Mouse (Mus musculus) limb, embryonic 15.5 days (tissue): ENCODE measurements around the gene Osbpl3. TPM values are rescaled to one million over a fixed set of nuclear protein-coding genes. Genes with fewer than 3 reads are reported as not detected.

Experiments used
- ATAC-seq: fragments of 200-750 bp; cut with Nextera tagmentation; 2 replicates; pipeline ENCODE4 v1.8.0; 2017; ENCODE audit warnings: low read depth, moderate TSS enrichment; ENCODE audit not compliant: insufficient number of reproducible peaks, low FRiP score, low TSS enrichment
- H3K27ac ChIP-seq: fragments of 300-500 bp; sonication (generic); 2 replicates; pipeline ENCODE4 v1.5.1; 2015; ENCODE audit warnings: moderate library complexity, mild to moderate bottlenecking, inconsistent platforms
- H3K27me3 ChIP-seq: fragments of 300-500 bp; sonication (generic); 2 replicates; pipeline ENCODE4 v1.6.1; 2015; ENCODE audit warnings: inconsistent platforms
- H3K36me3 ChIP-seq: fragments of 300-500 bp; sonication (generic); 2 replicates; pipeline ENCODE4 v1.6.1; 2015; ENCODE audit warnings: inconsistent platforms
- H3K4me1 ChIP-seq: fragments of 300-500 bp; sonication (generic); 2 replicates; pipeline ENCODE4 v1.6.1; 2015; ENCODE audit warnings: inconsistent platforms
- H3K4me2 ChIP-seq: fragments of 300-500 bp; sonication (generic); 2 replicates; pipeline ENCODE4 v1.6.1; 2015; ENCODE audit warnings: mild to moderate bottlenecking, inconsistent platforms
- H3K4me3 ChIP-seq: fragments of 300-500 bp; sonication (generic); 2 replicates; pipeline ENCODE4 v1.5.1; 2015; ENCODE audit warnings: mild to moderate bottlenecking, inconsistent platforms
- H3K9ac ChIP-seq: fragments of 300-500 bp; sonication (generic); 2 replicates; pipeline ENCODE4 v1.6.1; 2015; ENCODE audit warnings: inconsistent platforms
- H3K9me3 ChIP-seq: fragments of 300-500 bp; sonication (generic); 2 replicates; pipeline ENCODE4 v1.6.1; 2016; ENCODE audit warnings: inconsistent platforms
- WGBS: fragments of 180-500 bp; shearing (Covaris S2); methylation state at CpG from one replicate; pipeline ENCODE4 v1.1.7; 2015; 5-methylcytosine and 5-hydroxymethylcytosine counted together
- polyA plus RNA-seq: library from polyadenylated mRNA; unstranded; fragments of >200 nt; fragmentation: Nextera tagmentation; extraction: Ambion mirVana; gene quantifications from 2 replicates; pipeline ENCODE4 v1.2.1, GENCODE M21; 2015

The Osbpl3 gene
- polyA plus RNA-seq, 1 experiment from 2014 or later, result 12.8 TPM

GRCm38 (mm10) chr6:50318590-50319172 lies 137.3 kb downstream of the Osbpl3 start:
- Histone ChIP-seq H3K4me3 (no peak overlapping the region), H3K4me2 (no peak overlapping the region), H3K4me1 (0 out of 2 replicates have a peak, but pooled peaks cover 4% of the 10 kb centered on the region), H3K27ac (no peak overlapping the region), H3K9me3 (no peaks in the 10 kb centered on the region), H3K36me3 (0 out of 2 replicates have a peak, but pooled peaks cover 2% of the 10 kb centered on the region), H3K27me3 (no peaks in the 10 kb centered on the region), H3K9ac (no peak overlapping the region)
- WGBS, result 77% methylated on average over 7 of the region's 7 CpGs
- no peak for ATAC-seq

- Histone ChIP-seq H3K4me2 (no peak overlapping the region), H3K4me1 (0 out of 2 replicates have a peak, but pooled peaks cover 4% of the 10 kb centered on the region), H3K9ac (no peak overlapping the region), H3K27ac (no peak overlapping the region), H3K36me3 (0 out of 2 replicates have a peak, but pooled peaks cover 2% of the 10 kb centered on the region), H3K4me3 (no peak overlapping the region), H3K27me3 (no peaks in the 10 kb centered on the region), H3K9me3 (no peaks in the 10 kb centered on the region)
- WGBS, result 65% methylated on average over 2 of the region's 2 CpGs
- no peak for ATAC-seq
Observed at GRCm38 (mm10) chr6:50318150-50318549, 137.9 kb downstream of the Osbpl3 start.

- Histone ChIP-seq H3K4me2 (no peak overlapping the region), H3K36me3 (0 out of 2 replicates have a peak, but pooled peaks cover 2% of the 10 kb centered on the region), H3K27ac (no peak overlapping the region), H3K9me3 (no peaks in the 10 kb centered on the region), H3K27me3 (no peaks in the 10 kb centered on the region), H3K4me3 (no peak overlapping the region), H3K4me1 (0 out of 2 replicates have a peak, but pooled peaks cover 4% of the 10 kb centered on the region), H3K9ac (no peak overlapping the region)
- ATAC-seq, result no peak
- WGBS, result 88% methylated on average over 7 of the region's 7 CpGs
Observed at GRCm38 (mm10) chr6:50316795-50317505, 139.1 kb downstream of the Osbpl3 start.

GRCm38 (mm10) chr6:50314406-50315071 lies 141.5 kb downstream of the Osbpl3 start:
- Histone ChIP-seq H3K4me1 (0 out of 2 replicates have a peak, but pooled peaks cover 4% of the 10 kb centered on the region), H3K4me2 (no peak overlapping the region), H3K27ac (no peak overlapping the region), H3K9me3 (no peaks in the 10 kb centered on the region), H3K36me3 (no peaks in the 10 kb centered on the region), H3K4me3 (no peak overlapping the region), H3K27me3 (no peaks in the 10 kb centered on the region), H3K9ac (no peak overlapping the region)
- 54% methylated on average over 12 of the region's 12 CpGs for WGBS
- ATAC-seq, result no peak

GRCm38 (mm10) chr6:50312647-50313046 lies 143.4 kb downstream of the Osbpl3 start:
- H3K4me2 ChIP-seq, result no peak overlapping the region
- 0 out of 2 replicates have a peak, but pooled peaks cover 4% of the 10 kb centered on the region for H3K4me1 ChIP-seq
- 27% methylated on average over 4 of the region's 4 CpGs for WGBS
- H3K9me3 ChIP-seq, result no peaks in the 10 kb centered on the region
- ATAC-seq, result no peak
- H3K27me3 ChIP-seq, result no peaks in the 10 kb centered on the region
- no peak overlapping the region for H3K9ac ChIP-seq
- no peaks in the 10 kb centered on the region for H3K36me3 ChIP-seq
- H3K27ac ChIP-seq, result no peak overlapping the region
- no peak overlapping the region for H3K4me3 ChIP-seq

GRCm38 (mm10) chr6:50309019-50309418 lies 147.0 kb downstream of the Osbpl3 start:
- no peak overlapping the region for H3K4me2 ChIP-seq
- H3K4me3 ChIP-seq, result no peak overlapping the region
- no peak overlapping the region for H3K27ac ChIP-seq
- no peak overlapping the region for H3K9ac ChIP-seq
- WGBS, result 26% methylated on average over 6 of the region's 6 CpGs
- no peaks in the 10 kb centered on the region; the same call in 1 of the 2 replicates for H3K4me1 ChIP-seq
- H3K9me3 ChIP-seq, result no peaks in the 10 kb centered on the region
- H3K27me3 ChIP-seq, result no peaks in the 10 kb centered on the region
- no peaks in the 10 kb centered on the region for H3K36me3 ChIP-seq
- no peak for ATAC-seq

GRCm38 (mm10) chr6:50306625-50307024 lies 149.4 kb downstream of the Osbpl3 start:
- Histone ChIP-seq H3K9ac (no peak overlapping the region), H3K4me1 (no peaks in the 10 kb centered on the region; the same call in 1 of the 2 replicates), H3K9me3 (no peaks in the 10 kb centered on the region), H3K36me3 (peaks cover 6% of the 10 kb centered on the region; the same call in 1 of the 2 replicates), H3K4me2 (no peak overlapping the region), H3K27ac (no peak overlapping the region), H3K4me3 (no peak overlapping the region), H3K27me3 (no peaks in the 10 kb centered on the region)
- ATAC-seq, result no peak
- 75% methylated on average over 4 of the region's 4 CpGs for WGBS

- Histone ChIP-seq H3K27ac (no peak overlapping the region), H3K4me1 (no peaks in the 10 kb centered on the region; the same call in 1 of the 2 replicates), H3K9me3 (no peaks in the 10 kb centered on the region), H3K4me2 (no peak overlapping the region), H3K36me3 (peaks cover 6% of the 10 kb centered on the region; the same call in 1 of the 2 replicates), H3K4me3 (no peak overlapping the region), H3K27me3 (no peaks in the 10 kb centered on the region), H3K9ac (no peak overlapping the region)
- 63% methylated on average over 4 of the region's 4 CpGs for WGBS
- ATAC-seq, result no peak
Observed at GRCm38 (mm10) chr6:50304949-50305491, 151.0 kb downstream of the Osbpl3 start.

- 89% methylated on average over 7 of the region's 7 CpGs for WGBS
- Histone ChIP-seq H3K9me3 (no peaks in the 10 kb centered on the region), H3K36me3 (peaks cover 6% of the 10 kb centered on the region; the same call in 1 of the 2 replicates), H3K9ac (no peak overlapping the region), H3K4me3 (no peak overlapping the region), H3K27ac (no peak overlapping the region), H3K4me1 (no peaks in the 10 kb centered on the region; the same call in 1 of the 2 replicates), H3K4me2 (no peak overlapping the region), H3K27me3 (no peaks in the 10 kb centered on the region)
- ATAC-seq, result no peak
Observed at GRCm38 (mm10) chr6:50301121-50301520, 154.9 kb downstream of the Osbpl3 start.

GRCm38 (mm10) chr6:50300622-50301021 lies 155.4 kb downstream of the Osbpl3 start:
- H3K9me3 ChIP-seq, result no peaks in the 10 kb centered on the region
- H3K27ac ChIP-seq, result no peak overlapping the region
- H3K4me2 ChIP-seq, result no peak overlapping the region
- ATAC-seq, result no peak
- H3K9ac ChIP-seq, result no peak overlapping the region
- WGBS, result 65% methylated on average over 6 of the region's 6 CpGs
- H3K36me3 ChIP-seq, result peaks cover 6% of the 10 kb centered on the region; the same call in 1 of the 2 replicates
- H3K4me1 ChIP-seq, result no peaks in the 10 kb centered on the region; the same call in 1 of the 2 replicates
- no peak overlapping the region for H3K4me3 ChIP-seq
- no peaks in the 10 kb centered on the region for H3K27me3 ChIP-seq

- Histone ChIP-seq H3K4me2 (no peak overlapping the region), H3K36me3 (peaks cover 6% of the 10 kb centered on the region; the same call in 1 of the 2 replicates)
- 64% methylated on average over 7 of the region's 7 CpGs for WGBS
Observed at GRCm38 (mm10) chr6:50299071-50299470, 156.9 kb downstream of the Osbpl3 start.

More at GRCm38 (mm10) chr6:50299071-50299470, 156.9 kb downstream of the Osbpl3 start:
- Histone ChIP-seq H3K4me3 (no peak overlapping the region), H3K9ac (no peak overlapping the region), H3K27ac (no peak overlapping the region), H3K27me3 (no peaks in the 10 kb centered on the region), H3K4me1 (no peaks in the 10 kb centered on the region), H3K9me3 (no peaks in the 10 kb centered on the region)
- no peak for ATAC-seq
